Mouse (Mus musculus) left cerebral cortex, adult 18-20 months (tissue): ENCODE results near the gene Ccr1. TPM values are rescaled to one million over a fixed set of nuclear protein-coding genes. Genes with fewer than 3 reads are reported as not detected.

Experiments
- DNase-seq, 2 experiments: peaks; one replicate each; pipeline ENCODE4 v3.0.0; 2021 to 2022; ENCODE audit warnings: low spot score in 2 of 2, mixed read lengths in 1 of 2
- total RNA-seq, 2 experiments: library from RNA; stranded (reverse); gene quantifications; 2 replicates each; pipeline ENCODE4 v1.2.3; 2021

The Ccr1 gene
- total RNA-seq, 2 experiments from 2014 or later = not detected

DNA sequence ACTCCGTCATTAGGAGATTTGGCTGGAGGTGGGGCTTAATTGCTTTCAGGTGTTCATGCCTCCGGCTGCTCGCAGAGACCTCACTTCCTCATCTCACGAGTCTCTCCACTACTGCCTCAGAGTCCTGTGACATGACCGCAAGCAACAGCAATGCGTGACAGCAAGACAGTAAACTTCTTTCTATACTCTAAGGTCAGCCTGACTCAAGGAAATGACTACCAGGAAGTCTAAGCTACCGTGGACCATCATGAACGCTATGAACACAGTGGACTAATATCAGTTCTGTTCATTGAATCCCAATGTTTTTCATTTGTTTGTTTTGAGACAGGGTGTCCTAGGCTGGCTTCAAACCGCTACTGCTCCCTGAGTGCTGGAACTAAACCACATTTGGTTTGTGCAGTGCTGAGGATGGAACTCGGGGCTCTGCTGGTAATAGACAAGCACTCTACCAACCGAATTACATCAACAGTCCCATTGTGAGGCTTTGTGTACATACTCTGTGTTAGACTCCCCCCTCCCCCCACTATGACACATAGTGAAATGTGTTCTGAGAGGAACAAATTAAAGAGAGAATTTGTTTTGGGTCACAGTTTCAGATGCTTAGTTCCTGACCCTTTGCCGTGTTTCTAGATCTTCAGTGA is 40.3 kb downstream of the Ccr1 start:
- DNase-seq = no peak

GRCm38 (mm10) chr9:123927281-123927960 is 41.1 kb downstream of the Ccr1 start:
- no peak for DNase-seq

DNA sequence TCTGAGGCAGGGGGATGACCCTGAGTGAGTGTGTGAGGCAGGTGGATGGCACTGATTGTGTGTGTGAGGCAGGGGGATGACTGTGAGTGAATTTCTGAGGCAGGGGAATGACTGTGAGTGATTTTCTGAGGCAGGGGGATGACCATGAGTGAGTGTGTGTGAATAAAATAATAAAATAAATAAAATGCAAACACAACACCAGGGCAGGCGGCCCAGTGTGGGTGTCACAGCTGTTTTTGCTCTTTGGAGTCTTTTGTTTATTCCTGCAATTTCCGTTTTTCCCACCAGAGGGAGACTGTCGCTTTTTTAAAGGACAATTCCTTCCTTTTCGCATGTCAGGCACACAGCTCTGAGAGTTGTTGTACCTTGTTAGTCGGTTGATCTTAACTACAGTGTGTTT is 42.5 kb downstream of the Ccr1 start:
- peak; percentile 51 to 60 for DNase-seq

DNA sequence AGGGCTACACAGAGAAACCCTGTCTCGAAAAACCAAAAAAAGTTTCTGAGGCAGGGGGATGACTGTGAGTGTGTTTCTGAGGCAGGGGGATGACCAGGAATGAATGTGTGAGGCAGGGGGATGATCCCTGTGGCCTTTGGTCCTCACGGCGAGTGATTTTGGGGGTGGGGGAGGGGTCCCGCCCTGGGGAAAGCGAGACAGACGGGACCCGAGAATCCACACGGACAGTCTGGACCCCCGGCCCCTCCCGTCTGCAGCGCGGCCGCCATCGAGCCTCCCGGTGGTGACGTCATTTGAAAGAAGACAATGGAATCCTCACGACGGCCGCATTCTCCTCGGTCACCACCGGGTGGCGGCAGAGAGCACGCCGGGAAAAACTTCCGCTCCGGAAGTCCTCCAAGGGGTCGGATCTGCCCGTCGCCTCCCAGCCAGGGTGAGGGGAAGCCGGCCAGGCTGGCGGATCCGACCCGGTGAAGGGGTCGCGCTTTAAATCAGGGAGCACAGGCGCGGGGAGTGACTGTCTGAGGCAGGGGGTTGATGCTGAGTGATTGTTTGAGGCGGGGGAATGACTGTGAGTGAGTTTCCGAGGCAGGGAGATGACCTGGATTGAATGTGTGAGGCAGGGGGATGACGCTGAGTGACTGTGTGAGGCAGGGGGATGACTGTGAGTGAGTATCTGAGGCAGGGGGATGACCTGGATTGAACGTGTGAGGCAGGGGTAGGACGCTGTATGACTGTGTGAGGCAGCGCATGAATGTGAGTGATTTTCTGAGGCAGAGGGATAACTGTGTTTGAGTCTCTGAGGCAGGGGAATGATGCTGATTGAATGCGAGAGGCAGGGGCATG is 43.2 kb downstream of the Ccr1 start:
- peak; percentile 74 to 87 for DNase-seq

DNA sequence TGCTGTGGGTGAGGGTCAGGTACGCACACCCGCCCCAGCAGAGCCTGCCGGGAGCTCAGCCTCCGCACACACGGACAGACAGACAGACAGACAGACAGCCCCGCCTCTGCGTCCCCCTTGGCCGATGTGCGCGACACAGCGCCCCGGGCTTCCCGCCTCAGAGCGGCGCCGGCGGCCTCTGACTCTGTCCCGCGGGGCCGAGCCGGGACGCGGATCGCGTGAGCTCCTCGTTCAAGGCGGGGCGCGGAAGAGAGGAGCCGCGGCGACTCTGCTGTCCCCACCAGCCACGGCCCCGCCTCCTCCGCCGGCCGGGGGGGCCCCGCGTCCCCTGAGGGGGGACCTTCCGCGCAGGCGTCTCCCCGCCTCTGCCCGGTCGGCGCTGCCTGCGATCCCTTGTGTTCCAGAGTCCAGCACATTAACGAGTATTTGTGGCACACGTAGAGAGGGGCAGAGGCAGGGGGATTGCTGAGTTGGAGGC is 43.9 kb downstream of the Ccr1 start:
- DNase-seq = peak; percentile 88 to 93

GRCm38 (mm10) chr9:123924035-123924434 is 44.5 kb downstream of the Ccr1 start:
- DNase-seq = peak; percentile 72 to 78

GRCm38 (mm10) chr9:123923146-123923991 is 45.1 kb downstream of the Ccr1 start:
- peak; percentile 18 to 33 for DNase-seq

Other genes starting within 250 kb of the Ccr1 start
- gene Cxcr6, start 162.2 kb downstream of the Ccr1 start, total RNA-seq = not detected
- gene Fyco1, start 116.8 kb downstream of the Ccr1 start, total RNA-seq = 10 to 100 TPM; 25.7 to 25.8 TPM
- not detected for gene Xcr1, start 106.7 kb downstream of the Ccr1 start, total RNA-seq
- gene Ccr1l1, start 9.7 kb upstream of the Ccr1 start, total RNA-seq = not detected
- gene Ccr3, start 53.3 kb upstream of the Ccr1 start, total RNA-seq = not detected
- gene Ccr2, start 133.3 kb upstream of the Ccr1 start, total RNA-seq = under 1 TPM; 0.19 TPM
- 1 to 10 TPM; 4.3 to 7.2 TPM for gene Ccr5, start 152.9 kb upstream of the Ccr1 start, total RNA-seq